Mouse (Mus musculus) lung, postnatal 0 days (tissue): ENCODE data around the gene Sost.

Experiments used
- CTCF ChIP-seq: IDR thresholded peaks from 2 replicates; pipeline ENCODE4 v1.5.1; 2016; ENCODE audit warnings: antibody characterized with exemption, mild to moderate bottlenecking
- EP300 ChIP-seq: IDR thresholded peaks from 2 replicates; pipeline ENCODE4 v1.6.1; 2016; ENCODE audit warnings: antibody characterized with exemption, mild to moderate bottlenecking, control low read depth

DNA sequence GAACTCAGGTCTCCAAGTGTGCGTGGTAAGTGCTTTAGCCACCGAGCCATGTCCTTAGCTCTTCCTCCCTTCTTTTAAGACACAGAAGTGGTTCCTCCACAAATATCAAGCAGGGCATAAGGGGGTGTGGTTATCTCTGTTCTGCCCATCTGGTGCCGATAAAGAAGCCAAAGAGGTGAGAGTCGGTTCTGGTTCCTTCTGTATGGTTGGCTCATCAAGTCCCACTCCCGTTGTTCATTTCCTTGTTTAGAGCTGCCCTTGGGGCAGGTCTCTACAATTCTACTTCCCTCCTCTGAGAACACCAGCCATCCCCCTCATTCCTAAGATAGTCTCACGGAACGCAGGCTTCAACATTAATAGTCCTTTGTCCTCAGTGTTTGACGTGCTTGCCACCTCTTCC, 27.3 kb upstream of the Sost start:
- TF ChIP-seq CTCF (no peak), EP300 (no peak)
